Mouse (Mus musculus): ENCODE measurements at regions not wholly inside any gene's neighbourhood (a gene's known extent, or its start where the extent isn't known, plus 50 kb on each side); places are given as distances from the start of the nearest gene placed in this dataset.

GRCm38 (mm10) chr10:19412926-19413325, 56.6 kb downstream of the Olig3 start:
- DNase-seq (ENCODE audit: low spot score): no peak

GRCm38 (mm10) chr10:19413935-19414334, 57.6 kb downstream of the Olig3 start:
- no peak for DNase-seq (ENCODE audit: low spot score)

DNA sequence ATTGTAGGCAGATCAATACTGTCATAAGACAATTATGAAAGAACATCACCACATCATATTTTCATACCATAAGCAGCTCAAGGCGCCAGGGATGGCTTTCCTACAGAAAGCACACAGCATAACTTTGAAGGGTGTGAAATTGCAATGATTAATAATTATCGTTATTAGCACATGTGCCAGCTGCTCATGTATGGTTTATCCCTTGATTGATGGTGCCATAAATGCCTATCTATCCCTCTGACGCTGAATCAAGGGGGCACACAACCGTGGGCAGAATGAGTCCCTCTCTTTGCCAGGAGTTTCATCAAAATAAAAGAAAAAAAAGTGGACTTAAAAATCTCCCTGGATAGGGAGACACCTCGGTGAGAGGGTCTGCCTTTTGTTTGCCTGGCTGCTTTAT, 58.5 kb downstream of the Olig3 start:
- DNase-seq (ENCODE audit: low spot score): no peak

DNA sequence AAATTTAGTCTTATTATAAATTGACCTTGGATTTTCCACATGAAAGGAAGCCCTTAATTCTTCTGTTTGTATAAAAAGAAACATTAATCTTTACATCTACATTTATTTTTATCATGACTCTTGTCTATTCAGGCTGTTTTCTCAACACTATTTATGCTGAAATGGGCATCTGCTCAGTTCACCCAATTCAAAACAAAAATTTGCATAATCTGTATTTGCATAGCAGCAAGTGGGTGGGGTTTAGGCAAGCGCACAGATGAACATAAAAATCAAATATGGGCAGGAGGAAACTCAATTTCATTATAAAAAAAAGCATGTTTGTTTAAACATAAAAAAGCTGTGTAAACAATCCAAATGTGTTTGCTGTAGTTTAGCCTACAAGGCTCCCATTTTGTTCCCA, 67.7 kb downstream of the Olig3 start:
- no peak for DNase-seq (ENCODE audit: low spot score)

DNA sequence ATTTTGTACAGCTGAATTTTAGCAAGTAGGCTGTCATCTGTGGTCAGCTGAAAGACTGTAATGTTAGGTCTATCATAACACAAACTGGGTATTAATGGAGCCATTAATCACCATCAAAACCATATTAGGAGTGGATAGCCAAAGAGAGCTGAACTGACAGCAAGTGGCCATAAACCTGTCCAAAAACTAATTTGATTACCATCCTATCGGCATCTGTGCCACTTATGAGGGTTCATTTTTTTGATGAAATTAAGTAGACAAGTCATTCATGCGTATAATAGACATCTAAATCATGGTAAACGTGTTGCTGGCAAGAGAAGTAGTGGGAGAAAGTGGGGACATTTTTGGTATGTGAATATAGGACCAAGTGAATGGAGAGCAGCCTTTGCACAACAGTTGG, 68.6 kb downstream of the Olig3 start:
- DNase-seq (ENCODE audit: low spot score): no peak

DNA sequence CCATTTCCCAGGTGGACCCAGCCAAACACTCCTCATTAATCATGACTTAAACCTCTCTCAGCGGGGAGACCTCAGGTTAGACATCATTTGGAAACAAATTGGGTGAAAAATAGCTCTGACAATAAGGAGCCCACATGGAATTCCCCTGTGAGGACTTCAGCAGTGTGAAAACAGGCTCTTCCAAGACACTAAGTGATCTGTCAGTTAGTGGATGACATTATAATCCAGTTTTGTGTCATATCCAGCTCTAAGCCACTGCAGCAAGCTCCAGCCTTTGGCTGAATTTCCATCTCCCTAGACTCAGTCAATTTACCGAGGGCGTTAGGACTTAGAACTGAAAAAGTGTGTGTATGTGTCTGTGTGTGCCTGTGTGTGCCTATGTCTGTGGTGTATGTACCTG, 70.5 kb downstream of the Olig3 start:
- DNase-seq (ENCODE audit: low spot score): no peak

GRCm38 (mm10) chr10:19432515-19432914, 76.2 kb downstream of the Olig3 start:
- DNase-seq (ENCODE audit: low spot score): no peak

DNA sequence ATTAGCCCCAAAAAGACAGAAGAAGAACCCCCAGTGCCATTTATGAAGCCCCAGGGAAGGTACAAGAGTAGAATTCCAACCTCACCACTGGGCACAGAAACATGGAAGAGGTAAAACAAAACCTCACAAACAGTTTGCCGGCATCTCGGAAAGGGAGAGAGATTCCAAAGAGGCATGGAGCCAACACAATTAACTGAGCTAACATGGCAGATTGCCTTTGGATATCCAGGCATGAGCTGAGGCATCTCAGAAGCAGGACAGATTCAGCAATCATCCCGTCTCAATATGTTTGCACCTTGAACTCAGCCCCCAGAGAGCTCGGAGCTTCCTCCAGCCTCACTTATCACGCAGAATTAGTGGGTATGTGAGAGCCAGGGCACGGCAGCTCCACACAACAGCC, 78.3 kb downstream of the Olig3 start:
- DNase-seq (ENCODE audit: low spot score): no peak

DNA sequence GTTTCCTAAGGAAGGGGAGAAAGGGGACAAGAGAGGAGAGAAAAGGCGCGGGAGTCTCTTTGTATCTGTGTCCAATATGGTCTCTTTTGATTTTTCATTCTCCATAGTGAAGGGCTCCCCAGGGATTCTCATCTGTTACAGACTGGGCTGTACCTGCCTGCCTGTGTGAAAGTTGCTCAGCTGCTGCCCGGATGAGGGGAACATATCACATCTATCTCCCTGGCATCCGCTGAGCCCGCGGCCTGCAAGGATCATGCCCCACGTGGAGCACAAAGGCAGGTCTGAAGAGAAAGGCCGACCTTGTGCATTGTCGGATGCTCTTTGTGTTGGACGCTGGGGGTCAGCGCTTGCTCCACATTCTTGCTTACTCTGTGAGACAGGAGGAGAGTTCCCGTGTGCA, 85.5 kb downstream of the Olig3 start:
- no peak for DNase-seq (ENCODE audit: low spot score)

- DNase-seq (ENCODE audit: low spot score): no peak
These were observed 87.2 kb downstream of the Olig3 start for GRCm38 (mm10) chr10:19443516-19443915.

DNA sequence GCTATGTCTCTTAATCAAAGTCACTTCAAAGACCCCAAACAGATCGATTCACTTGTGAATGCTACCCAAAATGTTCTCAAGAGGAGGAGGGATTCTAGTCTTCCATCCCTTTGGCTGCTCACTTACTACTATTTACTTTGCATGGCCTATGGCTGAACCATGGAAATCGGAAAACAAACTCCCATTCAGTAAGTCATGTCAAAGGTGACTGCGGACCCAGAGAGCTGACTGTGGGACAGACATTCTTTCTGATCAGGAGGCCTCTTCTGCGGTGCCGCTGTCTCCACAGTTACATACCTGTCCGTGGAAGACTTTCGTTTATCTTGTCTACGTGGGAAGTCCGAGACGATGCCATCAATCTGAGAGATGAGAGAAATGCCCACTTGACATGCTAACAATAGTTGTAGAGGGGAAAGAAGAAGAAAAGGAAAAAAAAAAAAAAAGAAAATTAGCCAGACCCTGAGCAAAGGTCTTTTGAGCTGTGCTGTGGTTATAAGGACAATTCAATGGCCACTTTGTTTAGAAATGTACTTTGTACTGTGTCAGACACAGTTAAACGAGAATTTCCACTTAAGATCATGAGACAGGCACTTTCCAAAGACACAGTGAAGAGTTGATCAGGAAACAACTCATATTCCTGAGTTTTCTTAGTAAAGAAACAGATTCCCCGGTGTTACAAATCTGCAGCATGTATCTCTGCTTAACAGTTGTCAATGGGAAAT, 92.7 kb downstream of the Olig3 start:
- DNase-seq (ENCODE audit: low spot score): no peak

GRCm38 (mm10) chr10:19459053-19459452, 102.7 kb downstream of the Olig3 start:
- DNase-seq (ENCODE audit: low spot score): no peak

GRCm38 (mm10) chr10:19459709-19460108, 103.4 kb downstream of the Olig3 start:
- no peak for DNase-seq (ENCODE audit: low spot score)

DNA sequence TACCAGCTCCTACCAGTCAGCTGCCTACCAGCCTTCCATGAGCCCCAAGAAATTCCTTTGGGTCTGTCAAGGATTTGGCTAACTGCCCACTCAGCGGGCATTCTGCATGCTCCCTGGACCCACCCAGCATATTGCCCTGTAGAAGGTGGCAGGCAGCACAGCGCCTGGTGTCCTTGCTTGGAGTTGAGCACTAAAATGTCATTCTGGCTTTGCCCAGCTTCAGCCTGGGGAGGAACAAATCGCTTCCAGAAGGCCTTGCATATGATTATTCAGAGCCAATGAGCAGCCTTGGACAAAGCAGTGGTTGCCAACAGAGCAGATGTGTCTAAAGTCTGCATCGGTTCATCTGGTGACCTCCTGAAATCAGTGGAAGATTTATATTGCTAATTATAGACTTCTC, 103.8 kb downstream of the Olig3 start:
- no peak for DNase-seq (ENCODE audit: low spot score)

DNA sequence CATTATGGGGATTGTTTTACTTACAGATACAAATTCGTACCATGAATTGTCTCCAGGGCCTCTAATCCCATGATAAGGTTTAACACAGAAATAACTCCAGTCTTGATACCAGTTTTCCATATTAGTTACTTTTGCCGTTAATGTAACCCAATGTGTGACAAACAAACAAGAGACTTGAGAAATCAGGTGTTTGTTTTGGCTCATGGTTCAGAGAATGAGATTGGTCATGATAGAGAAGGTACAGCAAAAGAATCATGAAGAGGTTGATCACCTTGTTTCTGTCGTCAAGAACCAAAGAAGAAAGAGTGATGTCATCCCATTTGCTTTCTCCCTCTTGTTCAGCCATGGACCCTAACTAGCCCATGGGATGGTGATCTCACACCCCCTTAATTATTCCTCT, 107.5 kb downstream of the Olig3 start:
- DNase-seq (ENCODE audit: low spot score): no peak

DNA sequence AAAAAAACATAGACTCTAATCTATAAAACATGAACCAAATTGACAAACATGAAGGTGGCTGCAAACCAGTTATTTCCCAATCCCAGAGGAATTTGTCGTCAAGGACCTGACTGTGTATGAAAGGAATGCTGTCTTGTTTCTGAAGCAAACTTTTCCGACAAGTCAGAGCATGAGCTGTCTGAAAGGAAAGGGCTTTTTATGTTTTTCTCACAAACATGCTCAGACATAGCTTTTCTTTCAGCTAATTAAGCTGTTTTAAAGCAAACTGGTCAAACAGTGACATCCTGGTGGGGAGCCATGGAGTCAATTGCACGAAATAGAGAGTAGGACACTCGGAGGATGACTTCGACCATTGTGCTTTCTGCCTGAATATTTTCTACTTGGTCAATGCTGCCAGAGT, 108.2 kb downstream of the Olig3 start:
- DNase-seq (ENCODE audit: low spot score): no peak

GRCm38 (mm10) chr10:19471349-19472040, 115.2 kb downstream of the Olig3 start:
- DNase-seq (ENCODE audit: low spot score): no peak

DNA sequence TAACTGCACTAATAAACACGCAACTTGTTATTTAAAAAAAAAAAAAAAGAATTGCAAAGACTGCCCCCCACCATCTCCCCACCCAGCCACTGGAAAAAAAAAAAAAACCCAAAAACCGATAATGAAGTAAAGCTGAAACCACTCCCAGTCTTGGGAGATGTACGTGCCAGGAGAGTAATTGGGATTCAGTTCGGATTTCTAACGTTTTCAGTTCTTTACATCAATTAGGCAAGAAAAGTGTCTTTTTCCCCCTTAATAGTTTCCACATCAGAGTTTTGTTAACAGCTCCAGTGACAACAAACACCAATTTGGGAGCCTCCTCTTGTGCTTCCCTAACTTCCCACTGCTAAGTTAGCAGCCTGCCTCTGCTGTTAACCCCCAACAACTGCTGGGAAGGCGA, 115.7 kb downstream of the Olig3 start:
- no peak for DNase-seq (ENCODE audit: low spot score)

- DNase-seq (ENCODE audit: low spot score): no peak
These were observed 116.7 kb downstream of the Olig3 start for GRCm38 (mm10) chr10:19472949-19473535.

- DNase-seq (ENCODE audit: low spot score): no peak
These were observed 106.1 kb upstream of the Ifngr1 start for GRCm38 (mm10) chr10:19485537-19486135.

DNA sequence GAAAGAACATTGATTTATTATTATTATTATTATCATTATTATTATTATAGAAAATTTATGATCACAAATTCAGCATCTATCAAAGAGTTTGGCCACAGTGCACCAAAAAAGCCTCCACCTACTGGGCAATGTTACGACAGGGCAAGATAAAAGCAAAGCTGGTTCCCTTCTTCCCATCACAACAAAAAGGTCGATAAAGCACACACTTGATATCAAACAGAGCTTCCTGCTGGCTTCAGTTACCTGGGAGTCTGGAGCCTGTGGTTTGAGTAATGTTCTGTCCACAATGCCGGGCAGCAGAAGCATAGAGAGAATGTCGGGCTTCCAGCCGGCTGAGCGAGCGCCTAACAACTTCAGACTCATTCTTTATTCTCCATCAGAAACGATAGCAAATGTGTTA, 101.2 kb upstream of the Ifngr1 start:
- DNase-seq (ENCODE audit: low spot score): no peak

DNA sequence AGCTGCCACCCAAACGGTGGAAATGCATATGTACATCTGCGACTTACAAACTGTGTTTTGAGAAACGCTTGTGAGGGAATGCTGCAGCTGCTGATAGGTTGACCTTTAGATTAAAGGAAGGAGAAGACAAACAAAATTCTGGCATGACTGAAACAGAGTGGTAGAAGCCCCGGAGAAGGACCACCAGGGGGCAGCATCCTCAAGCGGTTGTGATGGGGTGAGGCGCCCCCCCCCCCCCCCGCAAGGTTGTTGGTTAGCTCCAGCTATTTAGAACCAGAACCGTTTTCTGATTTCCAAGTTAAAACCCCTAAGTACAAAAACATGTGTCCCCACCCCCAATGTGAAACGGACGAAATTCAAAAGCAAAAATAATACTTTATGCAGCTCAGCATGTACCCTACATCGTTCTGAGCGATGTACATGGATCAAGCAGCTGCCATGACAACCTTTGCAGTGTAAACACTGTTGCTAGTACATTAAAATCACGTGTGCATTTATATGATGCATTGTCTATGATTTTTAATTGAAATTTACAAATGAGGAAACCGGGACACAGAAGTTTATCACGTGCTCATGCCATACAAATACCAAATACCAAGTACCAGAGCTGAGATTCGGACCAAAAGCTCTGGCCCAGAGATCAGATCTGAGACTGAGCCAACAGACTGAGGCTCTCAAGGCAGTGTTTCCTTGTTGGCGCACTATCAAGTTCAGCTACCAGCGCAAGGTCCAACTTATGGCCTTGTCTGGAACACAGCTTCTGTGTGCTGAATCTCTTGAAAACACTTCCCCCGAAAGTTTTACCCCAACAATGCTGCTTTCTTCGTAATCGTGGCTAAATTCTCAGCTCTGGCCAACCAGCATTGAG, 100.0 kb upstream of the Ifngr1 start:
- peak; percentile 41 for DNase-seq (ENCODE audit: low spot score)

All from urinary bladder, adult 2 months (tissue).